Mouse (Mus musculus) erythroblast, embryonic 14.5 days (primary cell): Measurements from ENCODE around the gene Arl15. TPM values are rescaled to one million over a fixed set of nuclear protein-coding genes. Genes with fewer than 3 reads are reported as not detected.

Experiments used
- H3K27me3 ChIP-seq: 2 replicates; pipeline ENCODE4 v1.6.1; 2012; ENCODE audit warnings: inconsistent platforms; ENCODE audit not compliant: control insufficient read depth
- H3K36me3 ChIP-seq: 2 replicates; pipeline ENCODE4 v1.6.1; 2012; ENCODE audit warnings: mild to moderate bottlenecking, inconsistent platforms; ENCODE audit not compliant: control insufficient read depth
- H3K4me1 ChIP-seq: 2 replicates; pipeline ENCODE4 v1.6.1; 2012; ENCODE audit warnings: inconsistent platforms; ENCODE audit not compliant: control insufficient read depth
- H3K4me3 ChIP-seq: replicated peaks from 2 replicates; pipeline ENCODE3; 2012; ENCODE audit warnings: moderate library complexity, mild to moderate bottlenecking, inconsistent platforms
- H3K9me3 ChIP-seq: 2 replicates; pipeline ENCODE4 v1.6.1; 2012; ENCODE audit warnings: low read length, inconsistent platforms, mixed read lengths; ENCODE audit not compliant: control insufficient read depth
- GATA1 ChIP-seq: IDR thresholded peaks from 2 replicates; pipeline ENCODE4 v1.6.1; 2012; ENCODE audit warnings: low read length, inconsistent platforms, mixed read lengths
- TAL1 ChIP-seq: IDR thresholded peaks from 3 replicates; pipeline ENCODE4 v1.6.1; 2012; ENCODE audit warnings: low read length, inconsistent platforms, mixed read lengths
- polyA plus RNA-seq: library from polyadenylated mRNA; stranded (reverse); fragments of >175 nt; gene quantifications from 2 replicates; pipeline ENCODE4 v1.2.3, GENCODE M21; 2012

The Arl15 gene
- polyA plus RNA-seq, 1 experiment, result not detected

- no peak overlapping the region for H3K4me3 ChIP-seq
- no peaks in the 10 kb centered on the region for H3K36me3 ChIP-seq
- H3K27me3 ChIP-seq, result no peaks in the 10 kb centered on the region
- H3K9me3 ChIP-seq, result no peaks in the 10 kb centered on the region
- no peak for TF ChIP-seq TAL1
- TF ChIP-seq GATA1, result no peak
- H3K4me1 ChIP-seq, result no peaks in the 10 kb centered on the region
Measured at GRCm38 (mm10) chr13:113888704-113889103, 94.4 kb downstream of the Arl15 start.

GRCm38 (mm10) chr13:113889140-113890055 lies 95.1 kb downstream of the Arl15 start:
- H3K36me3 ChIP-seq, result no peaks in the 10 kb centered on the region
- H3K9me3 ChIP-seq, result no peaks in the 10 kb centered on the region
- H3K27me3 ChIP-seq, result no peaks in the 10 kb centered on the region
- no peak overlapping the region for H3K4me3 ChIP-seq
- TF ChIP-seq TAL1 (no peak), GATA1 (no peak)
- no peaks in the 10 kb centered on the region for H3K4me1 ChIP-seq

- Histone ChIP-seq H3K4me1 (peaks cover 5% of the 10 kb centered on the region; the same call in 1 of the 2 replicates), H3K9me3 (no peaks in the 10 kb centered on the region)
Measured at GRCm38 (mm10) chr13:113896684-113897083, 102.4 kb downstream of the Arl15 start.

GRCm38 (mm10) chr13:113897498-113897897 lies 103.2 kb downstream of the Arl15 start:
- TF ChIP-seq TAL1 (no peak), GATA1 (no peak)
- no peaks in the 10 kb centered on the region for H3K27me3 ChIP-seq

More at GRCm38 (mm10) chr13:113896684-113897083, 102.4 kb downstream of the Arl15 start:
- no peak for TF ChIP-seq GATA1
- TF ChIP-seq TAL1, result no peak
- Histone ChIP-seq H3K4me3 (no peak overlapping the region), H3K36me3 (no peaks in the 10 kb centered on the region), H3K27me3 (no peaks in the 10 kb centered on the region)

GRCm38 (mm10) chr13:113897951-113898350 lies 103.6 kb downstream of the Arl15 start:
- Histone ChIP-seq H3K4me1 (peaks cover 5% of the 10 kb centered on the region; the same call in 1 of the 2 replicates), H3K36me3 (no peaks in the 10 kb centered on the region), H3K4me3 (no peak overlapping the region), H3K9me3 (no peaks in the 10 kb centered on the region), H3K27me3 (no peaks in the 10 kb centered on the region)
- TF ChIP-seq GATA1 (no peak), TAL1 (no peak)

More at GRCm38 (mm10) chr13:113897498-113897897, 103.2 kb downstream of the Arl15 start:
- Histone ChIP-seq H3K4me3 (no peak overlapping the region), H3K9me3 (no peaks in the 10 kb centered on the region), H3K4me1 (peaks cover 5% of the 10 kb centered on the region; the same call in 1 of the 2 replicates), H3K36me3 (no peaks in the 10 kb centered on the region)

GRCm38 (mm10) chr13:113901001-113901545 lies 106.8 kb downstream of the Arl15 start:
- H3K4me1 ChIP-seq, result peaks cover 7% of the 10 kb centered on the region; the same call in 1 of the 2 replicates
- no peak overlapping the region for H3K4me3 ChIP-seq
- no peaks in the 10 kb centered on the region for H3K9me3 ChIP-seq
- no peaks in the 10 kb centered on the region for H3K27me3 ChIP-seq
- no peaks in the 10 kb centered on the region; the same call in 1 of the 2 replicates for H3K36me3 ChIP-seq
- TF ChIP-seq TAL1 (no peak), GATA1 (no peak)

GRCm38 (mm10) chr13:113903255-113903654 lies 109.0 kb downstream of the Arl15 start:
- no peak for TF ChIP-seq TAL1
- no peak for TF ChIP-seq GATA1
- Histone ChIP-seq H3K9me3 (no peaks in the 10 kb centered on the region), H3K36me3 (no peaks in the 10 kb centered on the region; the same call in 1 of the 2 replicates), H3K4me3 (no peak overlapping the region), H3K27me3 (no peaks in the 10 kb centered on the region), H3K4me1 (peaks cover 7% of the 10 kb centered on the region; the same call in 1 of the 2 replicates)

- Histone ChIP-seq H3K4me1 (no peaks in the 10 kb centered on the region), H3K9me3 (no peaks in the 10 kb centered on the region), H3K27me3 (no peaks in the 10 kb centered on the region), H3K36me3 (no peaks in the 10 kb centered on the region; the same call in none of the 2 replicates), H3K4me3 (no peak overlapping the region)
- TF ChIP-seq TAL1, result no peak
- TF ChIP-seq GATA1, result no peak
Measured at GRCm38 (mm10) chr13:113911986-113912519, 117.7 kb downstream of the Arl15 start.

GRCm38 (mm10) chr13:113914551-113914971 lies 120.3 kb downstream of the Arl15 start:
- Histone ChIP-seq H3K9me3 (no peaks in the 10 kb centered on the region), H3K4me1 (no peaks in the 10 kb centered on the region), H3K4me3 (no peak overlapping the region), H3K27me3 (no peaks in the 10 kb centered on the region), H3K36me3 (no peaks in the 10 kb centered on the region; the same call in none of the 2 replicates)
- no peak for TF ChIP-seq GATA1
- TF ChIP-seq TAL1, result no peak
